Mouse (Mus musculus) heart, embryonic 10.5 days (tissue): ENCODE data around the gene Gpr137. TPM values are rescaled to one million over a fixed set of nuclear protein-coding genes. Genes with fewer than 3 reads are reported as not detected.
A peak's percentile ranks its signal among the peaks of the same experiment; 100 is the strongest.

Experiments used
- DNase-seq: peaks from one replicate; pipeline ENCODE4 v3.0.0-alpha.2; 2017; ENCODE audit warnings: low spot score
- H3K27ac ChIP-seq: fragments of 300-500 bp; sonication (generic); 2 replicates; pipeline ENCODE4 v1.5.1; 2016; ENCODE audit warnings: mild to moderate bottlenecking
- H3K27me3 ChIP-seq: fragments of 300-500 bp; sonication (generic); 2 replicates; pipeline ENCODE4 v1.6.1; 2016; ENCODE audit warnings: mild to moderate bottlenecking; ENCODE audit not compliant: poor library complexity, insufficient read depth, severe bottlenecking
- H3K36me3 ChIP-seq: fragments of 300-500 bp; sonication (generic); 2 replicates; pipeline ENCODE4 v1.6.1; 2016; ENCODE audit warnings: mild to moderate bottlenecking, moderate library complexity
- H3K4me1 ChIP-seq: fragments of 300-500 bp; sonication (generic); 2 replicates; pipeline ENCODE4 v1.6.1; 2016; ENCODE audit warnings: mild to moderate bottlenecking
- H3K4me3 ChIP-seq: fragments of 300-500 bp; sonication (generic); 2 replicates; pipeline ENCODE4 v1.5.1; 2016; ENCODE audit warnings: mild to moderate bottlenecking, moderate library complexity
- H3K9me3 ChIP-seq: fragments of 300-500 bp; sonication (generic); 2 replicates; pipeline ENCODE4 v1.6.1; 2016; ENCODE audit warnings: mild to moderate bottlenecking, moderate library complexity
- WGBS: fragments of 180-500 bp; shearing (Covaris S2); methylation state at CpG from one replicate; pipeline ENCODE4 v1.1.7; 2016; 5-methylcytosine and 5-hydroxymethylcytosine counted together
- polyA plus RNA-seq: library from polyadenylated mRNA; unstranded; fragments of >200 nt; fragmentation: Nextera tagmentation; extraction: Ambion mirVana; gene quantifications from 2 replicates; pipeline ENCODE4 v1.2.1, GENCODE M21; 2016

The Gpr137 gene
- polyA plus RNA-seq, 1 experiment from 2014 or later, result 20.3 TPM

GRCm38 (mm10) chr19:6943709-6944108 is 1.4 kb upstream of the Gpr137 start:
- Histone ChIP-seq H3K27ac (no peak overlapping the region), H3K27me3 (peaks cover 17% of the 10 kb centered on the region; the same call in 1 of the 2 replicates), H3K36me3 (peaks cover 20% of the 10 kb centered on the region), H3K4me3 (no peak overlapping the region), H3K9me3 (no peaks in the 10 kb centered on the region), H3K4me1 (peaks cover 34% of the 10 kb centered on the region)
- 91% methylated on average over 6 of the region's 6 CpGs for WGBS
- DNase-seq, result no peak

- 33% methylated on average over 5 of the region's 5 CpGs for WGBS
- DNase-seq, result no peak
- H3K9me3 ChIP-seq, result no peaks in the 10 kb centered on the region
- peaks cover 16% of the 10 kb centered on the region for H3K36me3 ChIP-seq
- H3K27ac ChIP-seq, result peak overlapping the region; percentile 96
- H3K27me3 ChIP-seq, result peaks cover 25% of the 10 kb centered on the region
- H3K4me1 ChIP-seq, result peaks cover 38% of the 10 kb centered on the region
- peak overlapping the region; percentile 88 for H3K4me3 ChIP-seq
Observed at GRCm38 (mm10) chr19:6942764-6943163, 484 bp upstream of the Gpr137 start.

GRCm38 (mm10) chr19:6941372-6942248 is 670 bp downstream of the Gpr137 start, which contains the start of gene Bad:
Bad (plus strand) TSS chr19:6941861.
- H3K27me3 ChIP-seq, result peaks cover 28% of the 10 kb centered on the region
- H3K36me3 ChIP-seq, result peaks cover 13% of the 10 kb centered on the region
- H3K9me3 ChIP-seq, result no peaks in the 10 kb centered on the region
- peak within 1 kb of the TSS; percentile 88 for H3K4me3 ChIP-seq
- H3K4me1 ChIP-seq, result peaks cover 39% of the 10 kb centered on the region
- H3K27ac ChIP-seq, result peak within 1 kb of the TSS; percentile 96
- DNase-seq, result peak; percentile 95
- under 1% methylated on average over 83 of the region's 83 CpGs for WGBS

- no peak for DNase-seq
- peaks cover 8% of the 10 kb centered on the region; the same call in 1 of the 2 replicates for H3K36me3 ChIP-seq
- peak overlapping the region; percentile 88 for H3K4me3 ChIP-seq
- H3K4me1 ChIP-seq, result peaks cover 39% of the 10 kb centered on the region
- no peaks in the 10 kb centered on the region for H3K9me3 ChIP-seq
- peak overlapping the region; percentile 96 for H3K27ac ChIP-seq
- WGBS, result 21% methylated on average over 29 of the region's 29 CpGs
- peaks cover 36% of the 10 kb centered on the region for H3K27me3 ChIP-seq
Observed at GRCm38 (mm10) chr19:6940396-6941351, 1.6 kb downstream of the Gpr137 start.

GRCm38 (mm10) chr19:6939106-6940002 is 2.9 kb downstream of the Gpr137 start:
- no peak overlapping the region for H3K27ac ChIP-seq
- WGBS, result 86% methylated on average over 20 of the region's 20 CpGs
- H3K9me3 ChIP-seq, result no peaks in the 10 kb centered on the region
- H3K4me1 ChIP-seq, result peaks cover 42% of the 10 kb centered on the region
- no peak overlapping the region for H3K4me3 ChIP-seq
- DNase-seq, result no peak
- peaks cover 49% of the 10 kb centered on the region for H3K27me3 ChIP-seq
- H3K36me3 ChIP-seq, result no peaks in the 10 kb centered on the region

GRCm38 (mm10) chr19:6937541-6938465 is 4.5 kb downstream of the Gpr137 start:
- Histone ChIP-seq H3K4me3 (no peak overlapping the region), H3K9me3 (no peaks in the 10 kb centered on the region), H3K4me1 (peaks cover 52% of the 10 kb centered on the region), H3K27me3 (peaks cover 64% of the 10 kb centered on the region), H3K36me3 (no peaks in the 10 kb centered on the region), H3K27ac (no peak overlapping the region)
- 75% methylated on average over 16 of the region's 16 CpGs for WGBS
- no peak for DNase-seq

GRCm38 (mm10) chr19:6936299-6936698 is 6.0 kb downstream of the Gpr137 start:
- Histone ChIP-seq H3K9me3 (no peaks in the 10 kb centered on the region), H3K27ac (no peak overlapping the region), H3K4me3 (no peak overlapping the region), H3K4me1 (peaks cover 38% of the 10 kb centered on the region), H3K27me3 (peaks cover 79% of the 10 kb centered on the region), H3K36me3 (no peaks in the 10 kb centered on the region)
- DNase-seq, result no peak
- WGBS, result 17% methylated on average over 3 of the region's 3 CpGs

- no peak for DNase-seq
- Histone ChIP-seq H3K27me3 (peaks cover 86% of the 10 kb centered on the region), H3K36me3 (no peaks in the 10 kb centered on the region), H3K27ac (peak within 1 kb of the TSS; percentile 63; the same call in 1 of the 2 replicates), H3K4me3 (peak within 1 kb of the TSS; percentile 60), H3K4me1 (peaks cover 21% of the 10 kb centered on the region), H3K9me3 (no peaks in the 10 kb centered on the region)
- WGBS, result 9% methylated on average over 23 of the region's 23 CpGs
Observed at GRCm38 (mm10) chr19:6934195-6934977, 7.9 kb downstream of the Gpr137 start, which contains the start of gene Kcnk4. Kcnk4 (minus strand) TSS chr19:6934515.

- H3K27me3 ChIP-seq, result peaks cover 86% of the 10 kb centered on the region
- 5% methylated on average over 58 of the region's 58 CpGs for whole genome bisulfite sequencing
- peak overlapping the region; percentile 63; the same call in 1 of the 2 replicates for H3K27ac ChIP-seq
- DNase-seq, result no peak
- H3K36me3 ChIP-seq, result no peaks in the 10 kb centered on the region
- H3K9me3 ChIP-seq, result no peaks in the 10 kb centered on the region
- peak overlapping the region; percentile 60 for H3K4me3 ChIP-seq
- peaks cover 21% of the 10 kb centered on the region for H3K4me1 ChIP-seq
Observed at GRCm38 (mm10) chr19:6933436-6934194, 8.7 kb downstream of the Gpr137 start.

GRCm38 (mm10) chr19:6933102-6933435 is 9.2 kb downstream of the Gpr137 start:
- Histone ChIP-seq H3K27ac (no peak overlapping the region), H3K4me3 (peak overlapping the region; percentile 60), H3K9me3 (no peaks in the 10 kb centered on the region), H3K4me1 (peaks cover 20% of the 10 kb centered on the region), H3K36me3 (no peaks in the 10 kb centered on the region), H3K27me3 (peaks cover 87% of the 10 kb centered on the region)
- no peak for DNase-seq
- WGBS, result 27% methylated on average over 4 of the region's 4 CpGs
